Mouse (Mus musculus): ENCODE data around the gene Map3k9.

GRCm38 (mm10) chr12:81808596-81808995 lies 27.6 kb upstream of the Map3k9 start:
- TF ChIP-seq CTCF (IDR thresholded peaks at IDR 0.05; ENCODE audit: low read depth, low read length) (no peak), POLR2AphosphoS5 (IDR thresholded peaks at IDR 0.05; ENCODE audit: insufficient replicate concordance, low read depth, low read length) (no peak), GATA1 (IDR thresholded peaks at IDR 0.05; ENCODE audit: borderline replicate concordance, low read length) (no peak)

Data from G1E (cell line).